Mouse (Mus musculus): Measurements from ENCODE around the gene Elf3. TPM values are rescaled to one million over a fixed set of nuclear protein-coding genes. Genes with fewer than 3 reads are reported as not detected.
"Not testable (repeated sequence)": the region's sequence is repeated elsewhere in the genome, so short reads cannot be mapped to it uniquely, and the experiment has no call there.

The Elf3 gene
- total RNA-seq, 4 experiments from 2014 or later = 0.14 TPM; not detected in 3

DNA sequence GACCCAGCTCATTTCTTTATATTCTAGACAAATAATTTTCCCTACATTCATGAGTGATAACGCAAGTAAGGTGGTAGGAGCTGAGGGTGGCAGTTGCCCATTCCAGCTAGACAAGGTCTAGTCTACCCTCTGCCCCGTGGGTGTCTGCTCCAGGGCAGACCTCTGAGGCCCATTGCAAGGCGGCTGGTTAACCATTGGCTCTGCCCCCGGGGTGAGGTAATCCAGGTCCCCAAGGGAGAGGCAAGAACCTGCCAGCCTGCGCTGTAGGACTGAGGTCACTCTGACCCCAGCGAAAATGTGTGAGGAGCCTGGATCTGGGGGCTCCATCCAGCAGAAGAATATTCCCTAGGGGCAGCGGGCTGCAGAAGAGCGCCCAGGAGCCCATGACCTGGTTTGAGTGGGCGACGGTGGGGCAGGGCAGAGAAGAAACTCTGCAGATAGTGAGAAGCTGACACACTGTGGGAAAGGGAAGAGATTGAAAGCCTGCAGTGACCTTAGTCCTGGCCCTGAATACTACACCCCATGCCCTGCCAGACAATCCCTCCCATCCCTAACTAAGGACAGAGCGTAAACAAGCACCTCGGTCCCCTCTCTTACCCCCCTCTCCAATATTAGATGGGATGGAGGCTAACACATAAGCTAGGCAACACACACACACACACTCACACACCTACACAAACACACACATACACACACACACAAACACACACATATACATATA, 21.1 kb downstream of the Elf3 start:
- DNase-seq (ENCODE audit: low spot score) = no peak

DNA sequence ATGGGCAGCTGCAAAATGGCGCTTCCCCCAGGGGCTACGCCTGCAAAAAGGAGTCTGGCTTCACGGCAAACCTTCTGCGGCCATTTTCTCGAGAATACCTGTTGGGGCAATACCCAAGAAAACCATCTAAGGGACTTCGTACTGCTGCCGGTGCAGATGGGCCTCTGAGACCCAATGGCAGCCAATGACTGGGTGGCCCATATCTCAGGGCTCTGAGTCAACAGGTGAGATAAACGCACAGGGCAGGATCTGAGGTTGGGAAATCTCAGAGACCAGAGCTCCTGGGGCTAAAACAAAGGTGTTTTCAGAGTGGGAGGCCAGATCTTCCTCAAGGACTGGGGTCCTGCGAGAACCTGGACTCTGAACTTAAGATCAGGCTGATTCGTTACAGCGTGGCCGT, 23.6 kb downstream of the Elf3 start:
- DNase-seq (ENCODE audit: low spot score) = no peak

DNA sequence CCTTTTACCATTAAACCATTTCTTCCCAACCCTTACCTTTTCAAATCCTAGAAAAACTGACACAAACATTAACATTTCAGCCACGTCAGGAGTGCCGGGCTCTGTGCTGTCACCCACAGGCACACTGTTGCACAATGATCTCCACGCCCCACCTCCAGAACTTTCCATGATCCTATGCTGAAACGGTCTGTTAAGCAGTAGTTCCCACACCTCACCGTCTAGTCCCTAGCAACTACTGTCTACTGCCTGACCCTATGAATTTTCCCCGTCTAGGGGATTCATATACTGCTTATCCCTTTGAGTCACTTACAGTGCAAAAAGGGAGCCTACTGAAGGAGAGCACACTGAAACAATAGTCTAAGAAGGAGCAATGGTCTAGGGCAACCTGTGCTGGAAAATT, 24.4 kb downstream of the Elf3 start:
- DNase-seq (ENCODE audit: low spot score) = no peak

DNA sequence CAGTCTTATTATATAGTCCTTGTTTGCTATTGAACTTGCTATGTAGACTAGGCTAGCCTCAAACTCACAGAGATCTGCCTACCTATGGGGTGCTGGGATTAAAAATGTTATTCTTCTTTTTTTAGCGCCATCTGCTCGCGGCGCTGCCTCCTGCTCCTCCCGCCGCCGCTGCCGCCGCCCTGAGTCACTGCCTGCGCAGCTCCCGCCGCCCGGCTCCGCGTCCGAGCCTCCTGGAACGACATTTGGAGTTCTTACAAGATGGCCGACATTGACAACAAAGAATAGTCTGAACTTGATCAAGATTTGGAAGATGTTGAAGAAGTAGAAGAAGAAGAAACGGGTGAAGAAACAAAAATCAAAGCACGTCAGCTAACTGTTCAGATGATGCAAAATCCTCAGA, 26.5 kb downstream of the Elf3 start:
- not testable (repeated sequence) for DNase-seq (ENCODE audit: low spot score)

DNA sequence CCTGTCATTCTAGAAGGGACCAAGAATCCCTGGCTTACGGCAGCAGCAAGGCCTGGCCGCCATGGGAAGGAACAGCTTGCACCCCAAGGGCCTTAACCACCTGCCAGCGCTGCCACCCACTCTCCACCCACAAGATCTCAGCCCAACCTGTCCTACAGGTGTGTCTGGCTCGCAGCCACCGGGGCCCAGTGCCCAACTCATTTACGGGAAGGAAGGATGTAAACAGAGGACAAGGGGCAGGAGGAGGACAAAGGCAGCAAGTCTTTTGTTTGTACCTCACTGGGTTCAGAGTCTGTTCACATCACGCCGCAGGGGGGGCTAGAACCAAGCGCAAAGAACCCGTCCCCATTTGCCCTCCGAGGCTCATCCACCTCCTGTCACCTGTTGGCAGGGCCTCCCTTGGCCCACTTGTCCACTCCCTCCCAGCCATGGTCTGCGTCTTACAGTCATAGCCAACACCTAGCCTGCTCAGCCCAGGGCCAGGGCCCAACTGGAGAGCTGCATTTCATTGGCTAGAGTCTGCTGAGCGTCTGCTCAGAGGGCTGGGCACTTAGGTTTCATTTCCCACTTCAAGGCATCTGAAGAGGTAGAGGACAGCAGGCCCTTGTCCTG, 30.9 kb downstream of the Elf3 start:
- DNase-seq (ENCODE audit: low spot score) = no peak

DNA sequence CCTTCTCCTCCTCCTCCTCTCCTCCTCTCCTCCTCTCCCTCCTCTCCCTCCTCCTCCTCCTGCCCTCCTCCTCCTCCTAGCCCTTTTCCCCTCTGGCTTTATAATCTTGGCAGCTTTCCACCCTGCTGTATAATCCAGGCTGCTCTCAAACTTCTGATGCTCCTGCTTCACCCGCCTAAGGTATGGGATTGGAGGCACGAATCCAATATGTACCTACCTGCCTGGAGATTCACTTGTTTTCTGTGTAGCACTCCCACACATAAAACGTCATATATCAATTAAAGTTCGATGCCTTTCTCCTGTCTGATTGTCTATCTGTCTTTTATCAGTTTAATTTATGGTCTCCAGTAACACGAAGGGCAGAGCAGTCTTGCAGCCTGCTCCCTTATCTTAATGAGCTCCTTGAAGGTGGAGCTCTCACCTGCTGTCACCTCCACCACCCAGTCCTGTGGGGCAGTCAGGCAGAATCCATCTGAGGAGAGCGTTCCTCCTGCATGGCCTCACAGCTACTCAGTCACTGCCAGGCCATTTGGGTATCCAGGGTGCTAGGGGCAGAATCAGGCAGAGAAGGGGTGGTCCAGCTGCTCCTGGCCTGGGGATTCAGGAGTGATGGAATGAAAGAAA, 33.3 kb downstream of the Elf3 start:
- DNase-seq (ENCODE audit: low spot score) = no peak

DNA sequence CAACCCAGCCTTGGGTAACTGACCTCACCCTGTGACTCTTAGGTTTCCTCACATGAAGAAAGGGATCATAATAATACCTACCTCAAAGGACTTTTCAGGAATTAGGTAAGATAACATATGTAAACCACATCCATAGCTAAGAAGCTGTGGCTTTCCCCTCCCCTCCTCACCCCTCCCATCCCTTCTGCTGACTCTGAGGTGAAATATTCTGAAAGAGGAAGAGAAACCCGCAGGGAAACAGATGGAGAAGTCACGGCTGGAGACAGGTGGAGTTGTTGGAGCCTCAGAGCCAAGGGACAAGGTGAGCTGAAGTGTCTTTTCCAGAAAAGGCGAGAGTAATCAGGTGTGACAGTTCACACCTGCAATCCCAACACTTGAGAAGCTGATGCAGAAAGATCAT, 34.2 kb downstream of the Elf3 start:
- no peak for DNase-seq (ENCODE audit: low spot score)

DNA sequence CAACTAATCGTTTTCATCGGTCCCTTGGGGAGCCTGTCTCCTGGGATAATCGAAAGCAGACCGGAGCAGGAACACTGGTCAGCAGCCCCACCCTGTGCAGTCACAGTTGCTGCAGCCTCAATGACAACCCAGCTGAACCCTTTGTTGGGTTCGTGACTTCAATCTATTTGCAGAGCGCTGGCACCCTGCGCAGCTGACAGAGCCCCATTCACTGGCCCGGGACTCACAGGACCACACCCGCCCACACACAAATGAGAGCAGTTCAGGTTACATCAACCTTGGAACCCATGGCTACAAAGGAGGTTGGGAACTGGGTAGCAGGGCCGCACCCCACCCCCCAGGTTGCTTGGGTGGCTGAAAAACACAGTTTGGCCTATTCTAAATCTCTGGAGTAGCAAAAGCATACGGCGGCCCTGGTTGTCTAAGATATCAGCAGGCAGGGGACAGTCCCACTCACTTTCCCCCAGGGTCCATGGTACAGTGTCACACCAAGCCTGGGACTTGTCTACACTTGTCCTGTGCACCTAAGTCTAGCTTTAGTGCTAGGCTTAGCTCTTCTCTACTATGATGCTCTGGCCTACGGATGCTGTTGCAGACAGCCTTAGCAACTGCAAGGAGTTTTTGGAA, 40.6 kb downstream of the Elf3 start:
- DNase-seq (ENCODE audit: low spot score) = no peak

DNA sequence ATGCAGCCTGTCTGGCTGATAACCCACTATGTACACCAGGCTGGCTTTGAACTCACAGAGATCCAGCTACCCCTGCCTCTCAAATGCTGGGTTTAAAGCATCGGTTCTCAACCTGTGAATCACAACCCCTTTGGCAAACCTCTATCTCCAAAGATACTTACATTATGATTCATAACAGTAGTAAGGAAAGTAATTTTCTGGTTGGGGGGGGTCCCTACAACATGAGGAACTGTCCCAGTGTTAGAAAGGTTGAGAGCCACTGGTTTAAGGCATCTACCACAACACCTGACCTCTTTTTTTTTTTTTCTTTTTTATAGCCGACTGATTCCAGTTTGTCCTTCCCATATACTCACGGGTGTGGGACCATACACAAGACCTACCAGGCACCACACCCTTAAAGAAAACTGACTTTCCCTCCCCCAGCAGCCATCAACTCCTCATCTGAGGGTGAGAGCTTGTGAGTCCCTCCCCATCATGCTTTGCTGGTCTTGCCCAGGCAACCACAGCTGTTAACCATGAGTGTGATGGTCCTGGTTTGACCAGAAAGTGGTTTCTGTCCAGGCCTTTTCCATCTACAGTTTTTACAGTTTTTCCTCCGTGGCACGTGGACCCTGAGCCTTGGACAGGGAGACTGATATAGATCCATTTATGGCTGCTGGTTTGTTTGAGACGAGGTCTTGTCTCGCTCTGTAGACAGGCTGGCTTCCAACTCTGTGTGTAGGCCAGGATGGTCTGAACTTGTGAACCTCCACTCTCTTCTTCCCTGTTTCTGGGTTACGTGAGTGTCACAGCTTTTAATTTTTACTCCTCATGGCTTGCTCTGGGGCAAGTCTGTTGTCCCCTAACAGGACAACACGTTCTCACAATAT, 44.4 kb downstream of the Elf3 start:
- no peak for DNase-seq (ENCODE audit: low spot score)

DNA sequence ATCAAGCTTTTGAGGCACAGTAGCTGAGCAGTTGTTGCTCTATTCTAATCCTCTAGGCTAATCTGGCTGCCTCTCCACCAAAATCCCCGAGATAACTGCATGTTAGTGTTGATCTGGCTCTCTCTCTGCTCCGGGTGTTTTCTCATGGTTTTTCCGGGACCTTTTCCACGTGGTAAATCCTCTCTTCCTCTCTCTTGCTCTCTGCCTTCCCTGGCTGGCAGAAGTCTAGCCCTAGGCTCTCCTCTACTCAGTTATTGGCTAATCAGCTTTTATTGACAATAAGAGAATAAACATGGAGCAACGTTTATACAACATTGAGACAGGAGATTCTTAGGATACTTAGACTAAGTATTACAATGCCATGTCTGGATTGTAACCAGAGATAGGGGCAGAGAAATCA, 47.9 kb downstream of the Elf3 start:
- no peak for DNase-seq (ENCODE audit: low spot score)

DNA sequence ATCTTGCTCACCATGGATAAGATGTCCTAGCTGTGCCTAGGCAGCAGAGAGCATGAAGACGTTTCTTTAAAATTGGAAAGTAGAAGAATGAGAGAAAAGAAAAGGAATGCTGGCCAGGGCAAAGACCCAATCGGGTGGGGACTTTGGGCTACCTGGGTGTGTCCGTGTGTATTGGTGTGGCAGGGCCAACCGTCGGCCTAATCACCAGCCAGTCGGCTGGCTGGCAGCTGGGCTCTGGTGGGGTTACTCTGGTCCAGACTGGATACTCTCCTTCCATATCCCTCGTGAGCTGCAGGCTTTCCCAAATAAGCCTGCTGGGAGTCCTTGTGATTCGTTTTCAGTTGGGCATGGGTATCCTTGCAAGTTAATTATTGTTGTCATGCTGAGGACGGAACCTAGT, 49.7 kb downstream of the Elf3 start:
- no peak for DNase-seq (ENCODE audit: low spot score)

DNA sequence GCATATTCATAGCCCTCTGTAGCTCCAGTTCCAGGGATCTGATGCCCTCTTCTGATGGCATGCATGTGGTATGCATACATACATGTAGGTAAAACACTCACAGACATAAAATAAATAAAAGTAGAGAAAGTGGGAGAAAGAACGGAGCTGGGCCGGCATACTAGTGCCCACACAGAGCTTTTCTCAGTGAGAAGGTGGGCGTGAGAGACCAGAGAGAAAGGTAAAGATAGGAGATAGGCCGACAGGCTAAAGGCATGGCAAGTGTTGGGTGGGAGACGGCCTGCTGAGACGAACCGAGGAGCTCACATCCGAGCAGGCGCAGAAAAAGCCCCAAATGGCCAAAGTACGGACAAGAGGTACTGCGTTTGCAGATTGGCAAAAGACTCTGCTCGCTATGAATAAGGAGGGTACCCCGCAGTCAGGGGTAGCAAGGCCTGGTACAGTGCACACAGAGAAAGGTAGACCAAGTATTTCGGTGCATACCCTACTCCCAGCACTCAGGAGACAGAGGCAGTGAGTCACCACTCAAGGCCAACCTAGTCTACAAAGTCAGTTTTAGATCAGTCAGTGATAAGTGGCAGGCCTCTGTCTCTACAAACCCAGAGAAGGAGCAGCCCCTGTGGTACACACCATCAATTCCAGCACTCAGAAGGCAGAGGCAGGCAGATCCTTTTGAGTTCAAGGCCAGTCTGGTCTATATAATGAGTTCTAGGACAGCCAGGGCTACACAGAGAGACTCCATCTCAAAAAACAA, 51.6 kb downstream of the Elf3 start:
- no peak for DNase-seq (ENCODE audit: low spot score)

DNA sequence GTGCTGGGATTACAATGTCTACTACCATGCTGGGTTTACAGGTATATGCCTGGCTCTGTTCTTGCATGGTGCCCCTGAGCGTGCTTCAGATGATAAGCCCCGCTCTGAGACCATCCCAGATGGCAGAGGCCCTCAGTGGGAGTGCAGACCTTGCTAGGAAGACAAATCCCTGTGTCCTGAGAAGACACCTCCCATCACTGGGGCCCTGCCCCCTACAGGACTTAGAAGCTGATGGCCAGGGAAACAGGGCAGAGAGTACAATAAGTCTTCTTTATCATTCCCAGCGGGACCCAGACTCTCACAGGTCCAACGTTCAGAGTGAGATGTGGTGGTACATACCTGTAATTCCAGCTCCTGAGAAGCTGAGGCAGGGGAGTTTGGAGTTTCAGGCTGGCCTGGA, 53.1 kb downstream of the Elf3 start:
- no peak for DNase-seq (ENCODE audit: low spot score)

DNA sequence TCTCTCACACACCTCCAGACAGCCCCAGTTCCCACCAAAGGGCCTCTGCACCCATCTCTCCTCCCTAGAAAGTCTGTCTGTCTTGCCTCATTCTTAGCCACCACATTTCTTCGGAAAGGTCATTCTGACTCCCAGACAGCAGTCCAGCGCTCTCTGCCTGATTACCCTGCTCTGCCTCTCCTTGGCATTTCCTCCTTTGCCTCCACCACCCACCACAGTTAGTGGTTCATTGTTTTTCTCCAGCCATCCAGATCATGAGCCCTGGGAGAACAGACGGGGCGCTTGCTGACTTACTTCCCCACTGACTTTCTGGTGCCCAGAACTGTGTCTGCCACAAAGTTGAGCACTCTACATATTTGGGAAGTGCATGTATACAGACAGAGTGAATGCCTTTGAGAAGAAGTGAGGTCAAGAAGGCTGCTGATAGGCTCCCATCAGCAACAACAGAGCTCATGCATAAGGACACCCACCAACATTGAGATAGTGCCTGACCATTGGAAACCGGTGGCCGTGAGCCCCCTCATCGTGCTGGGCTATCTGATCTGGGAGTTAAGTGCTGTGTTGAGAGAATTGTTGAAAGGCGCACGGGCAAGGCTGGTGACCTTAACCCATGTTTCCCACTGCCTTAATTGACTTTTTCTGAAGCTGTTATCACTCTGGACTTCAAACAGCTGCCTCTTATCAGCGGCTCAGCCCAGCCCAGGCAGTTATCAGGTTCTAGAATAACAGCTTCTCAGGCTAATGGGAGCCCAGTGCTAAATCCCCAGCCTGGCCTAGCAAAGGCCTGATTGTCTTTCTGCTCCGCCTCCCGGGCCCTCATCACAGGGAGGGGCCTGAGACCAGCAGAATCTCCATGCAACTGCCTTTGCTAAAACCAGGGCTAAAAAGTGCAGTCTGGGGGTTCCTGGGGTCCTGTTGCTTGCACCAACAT, 53.9 kb downstream of the Elf3 start:
- no peak for DNase-seq (ENCODE audit: low spot score)

Other genes starting within 250 kb of the Elf3 start
- gene Lgr6, start 153.3 kb downstream of the Elf3 start, total RNA-seq (2022) = 10 to 100 TPM; 12.9 to 17.9 (median 15.9) TPM
- 1 to 10 TPM in 1 of 4 experiments, under 1 TPM in 3; 0.34 to 1.5 (median 0.49) TPM for gene Ptpn7, start 125.9 kb downstream of the Elf3 start, total RNA-seq (2022)
- gene Arl8a, start 111.7 kb downstream of the Elf3 start, total RNA-seq (2022) = 10 to 100 TPM; 19.0 to 21.4 (median 20.7) TPM
- under 1 TPM; 0.44 to 0.71 (median 0.65) TPM for gene Gpr37l1, start 90.9 kb downstream of the Elf3 start, total RNA-seq (2022)
- gene Rnpep, start 25.5 kb upstream of the Elf3 start, total RNA-seq (2022) = 10 to 100 TPM; 18.9 to 22.7 (median 21.2) TPM
- 100 to 1,000 TPM; 342 to 418 (median 385) TPM for gene Timm17a, start 55.2 kb upstream of the Elf3 start, total RNA-seq (2022)
- 1 to 10 TPM; 1.9 to 3.0 (median 2.5) TPM for gene Lmod1, start 66.2 kb upstream of the Elf3 start, total RNA-seq (2022)
- 1 to 10 TPM; 2.3 to 3.5 (median 2.8) TPM for gene Shisa4, start 116.7 kb upstream of the Elf3 start, total RNA-seq (2022)
- 10 to 100 TPM; 27.1 to 34.0 (median 30.1) TPM for gene Ipo9, start 171.9 kb upstream of the Elf3 start, total RNA-seq (2022)